Mouse (Mus musculus) embryonic fibroblast, embryonic 13.5 days (primary cell): Measurements from ENCODE around the gene Reep3.

Source experiments
- CTCF ChIP-seq: IDR thresholded peaks from 2 replicates; pipeline ENCODE4 v1.5.1; 2011; ENCODE audit warnings: mild to moderate bottlenecking, control low read depth, low read length, moderate library complexity, borderline replicate concordance; ENCODE audit not compliant: insufficient read depth
- POLR2A ChIP-seq: IDR thresholded peaks from 2 replicates; pipeline ENCODE4 v1.6.1; 2011; ENCODE audit warnings: low read depth, mild to moderate bottlenecking, control low read depth, low read length, moderate library complexity

DNA sequence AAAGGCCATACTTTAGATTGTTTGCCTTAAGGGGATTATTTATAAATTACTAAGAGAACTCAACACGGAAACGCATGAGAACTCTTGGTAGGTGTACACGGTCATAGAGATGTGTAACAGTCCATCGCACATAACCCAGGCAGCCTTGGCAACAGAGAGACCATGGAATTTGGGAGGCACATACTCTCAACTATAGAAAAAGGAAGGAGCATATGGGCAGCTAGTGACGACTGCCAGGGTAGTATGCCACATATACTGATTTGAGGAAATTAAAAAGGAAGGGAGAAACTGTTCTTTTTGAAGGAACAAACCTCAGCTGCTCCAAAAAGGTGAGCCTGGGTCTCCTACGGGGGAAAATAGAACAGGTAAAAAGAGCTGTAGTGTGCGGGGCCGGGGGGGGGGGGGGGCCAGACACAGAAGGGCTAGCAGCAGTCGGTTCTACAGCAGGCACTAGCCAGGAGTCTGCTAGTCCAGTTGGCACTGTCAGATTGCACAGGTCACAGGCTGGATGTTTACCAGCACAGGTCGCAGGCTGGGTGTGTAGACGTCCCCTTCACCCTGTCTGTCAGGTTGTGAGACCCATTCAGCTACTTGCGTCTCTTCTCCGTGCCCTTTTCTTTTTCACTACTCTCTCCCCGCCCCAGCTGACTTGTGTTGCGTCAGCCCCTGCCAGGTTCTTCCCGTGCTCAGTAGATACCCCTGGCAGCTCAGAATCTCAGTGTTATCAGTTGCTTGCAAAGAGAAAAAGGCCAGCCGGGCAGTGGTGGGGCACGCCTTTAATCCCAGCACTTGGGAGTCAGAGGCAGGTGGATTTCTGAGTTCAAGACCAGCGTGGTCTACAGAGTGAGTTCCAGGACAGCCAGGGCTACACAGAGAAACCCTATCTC, 8.8 kb upstream of the Reep3 start:
- TF ChIP-seq CTCF, result no peak
- TF ChIP-seq POLR2A, result no peak
